Mouse (Mus musculus) cerebellum, adult 2 months (tissue): ENCODE measurements around the gene Galnt9.

Experiments
- CTCF ChIP-seq: fragments of 200-500 bp; IDR thresholded peaks from 2 replicates; pipeline ENCODE4 v1.5.1; 2011; ENCODE audit warnings: low read depth, mild to moderate bottlenecking, control low read depth, low read length, moderate library complexity, borderline replicate concordance; ENCODE audit not compliant: insufficient read depth
- POLR2A ChIP-seq: fragments of 200-500 bp; IDR thresholded peaks from 2 replicates; pipeline ENCODE4 v1.6.1; 2011; ENCODE audit warnings: low read length, control low read depth, borderline replicate concordance; ENCODE audit not compliant: insufficient read depth

DNA sequence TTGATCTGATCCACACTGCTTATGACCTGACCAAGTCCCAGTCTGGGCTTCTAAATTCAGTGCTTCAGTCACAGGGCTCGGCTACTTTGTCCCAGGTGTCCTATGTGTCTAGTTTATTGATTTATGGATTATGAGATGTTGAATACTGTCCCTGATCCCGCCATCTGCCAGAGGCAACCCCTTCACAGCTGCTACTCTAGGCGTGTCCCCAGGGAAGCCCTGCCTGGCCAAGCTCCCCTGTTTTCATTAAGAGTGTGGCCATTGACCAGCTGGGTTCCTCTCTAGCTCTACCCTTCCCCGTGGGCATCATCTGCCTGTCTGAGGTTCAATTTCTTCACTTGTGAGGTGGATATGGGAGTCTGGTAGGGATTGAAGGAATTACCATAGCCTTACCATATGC is 9.2 kb downstream of the Galnt9 start:
- TF ChIP-seq POLR2A (no peak), CTCF (no peak)
